Comparison of ENCODE assay signal across 10 mouse cellular contexts in genomic region chr3:52758561-52758960, GRCm38 (mm10).
A peak's percentile ranks its signal among the peaks of the same experiment; 100 is the strongest.
DNase-seq lines count a peak whose midpoint lies in the region; ATAC-seq lines count a peak whose summit lies in the region.
"Had no signal": no experiment of that assay in that cellular context is flagged by ENCODE, and none has a peak within 500 bp of the region (broad histone marks: within the 10 kb centered on the region; RNA-seq: fewer than 3 reads in every experiment).

No protein-coding gene starts in this region.

- peak; percentile 50 for DNase-seq in embryonic facial prominence, embryonic 11.5 days (ENCODE audit: low spot score)
- DNase-seq in embryonic facial prominence, embryonic 10.5 days (ENCODE audit: low spot score): no peak
- DNase-seq in right cerebral cortex, postnatal 14 days: peak; percentile 20
- DNase-seq in right cerebral cortex, postnatal 4 days: no peak
- DNase-seq in cerebellum, adult 9-11 months: peak; percentile 61
- peak; percentile 40 to 58 for DNase-seq in heart, postnatal 14 days
- DNase-seq in lung, postnatal 25 days (ENCODE audit: low spot score): peak; percentile 75
- no peak for DNase-seq in yolk sac, embryonic 10.5 days (ENCODE audit: low spot score)

- H3K27me3 ChIP-seq in embryonic facial prominence, embryonic 11.5 days (ENCODE audit: control insufficient read depth, insufficient read depth, low read length): no peaks in the 10 kb centered on the region
- H3K27me3 ChIP-seq in embryonic facial prominence, embryonic 10.5 days (replicated peaks; ENCODE audit: low read depth, poor library complexity, severe bottlenecking): no peaks in the 10 kb centered on the region

- no peak overlapping the region for H3K4me2 ChIP-seq in embryonic facial prominence, embryonic 11.5 days (ENCODE audit: low read depth, low read length)

- no peak for ATAC-seq in embryonic facial prominence, embryonic 11.5 days (replicated peaks; ENCODE audit: insufficient number of reproducible peaks, low FRiP score, low TSS enrichment, low read depth)

- no peak overlapping the region for H3K4me3 ChIP-seq in embryonic facial prominence, embryonic 11.5 days (ENCODE audit: low read depth, low read length)
- H3K4me3 ChIP-seq in embryonic facial prominence, embryonic 10.5 days: no peak overlapping the region
- H3K4me3 ChIP-seq: megakaryocyte, embryonic 14.5 days had no signal

- H3K27ac ChIP-seq in embryonic facial prominence, embryonic 11.5 days (replicated peaks; ENCODE audit: low read depth, low read length): no peak overlapping the region
- no peak overlapping the region for H3K27ac ChIP-seq in embryonic facial prominence, embryonic 10.5 days (replicated peaks)

- intact Hi-C loops in heart, postnatal 14 days (cut with DNase I): loop anchor here (10.0 kb wide), 2 partner anchors 124 to 374 kb away; no protein-coding TSS in a partner anchor

- no peaks in the 10 kb centered on the region for H3K9me3 ChIP-seq in embryonic facial prominence, embryonic 11.5 days (replicated peaks; ENCODE audit: control insufficient read depth, low read length)
- H3K9me3 ChIP-seq in embryonic facial prominence, embryonic 10.5 days: no peaks in the 10 kb centered on the region
- H3K9me3 ChIP-seq: megakaryocyte, embryonic 14.5 days had no signal

- H3K4me1 ChIP-seq in embryonic facial prominence, embryonic 11.5 days (ENCODE audit: control insufficient read depth, insufficient read depth, low read length): no peaks in the 10 kb centered on the region
- H3K4me1 ChIP-seq in embryonic facial prominence, embryonic 10.5 days: peaks cover 25% of the 10 kb centered on the region

- H3K36me3 ChIP-seq in embryonic facial prominence, embryonic 11.5 days (replicated peaks; ENCODE audit: control insufficient read depth, insufficient read depth, low read depth, low read length): no peaks in the 10 kb centered on the region
- no peaks in the 10 kb centered on the region for H3K36me3 ChIP-seq in embryonic facial prominence, embryonic 10.5 days (replicated peaks)
- H3K36me3 ChIP-seq: G1E had no signal

- no peak overlapping the region for H3K9ac ChIP-seq in embryonic facial prominence, embryonic 11.5 days (replicated peaks; ENCODE audit: low read length)

- WGBS in embryonic facial prominence, embryonic 11.5 days: 30% methylated on average over 2 of the region's 2 CpGs
- WGBS in embryonic facial prominence, embryonic 10.5 days: 39% methylated on average over 2 of the region's 2 CpGs

Comparison
In these comparisons a context has a peak if more than half of its experiments do, and no peak if none do; other contexts are left out.
1. DNase-seq: peak in embryonic facial prominence, embryonic 11.5 days (single experiment), right cerebral cortex, postnatal 14 days (single experiment), cerebellum, adult 9-11 months (single experiment), heart, postnatal 14 days (2 of 2) and lung, postnatal 25 days (single experiment); none in embryonic facial prominence, embryonic 10.5 days (single experiment), right cerebral cortex, postnatal 4 days (single experiment) and yolk sac, embryonic 10.5 days (single experiment).